Mouse (Mus musculus) CD8-positive naive resting alpha-beta T cell, adult 57 days (primary cell): ENCODE data around the gene Ino80e. TPM values are rescaled to one million over a fixed set of nuclear protein-coding genes. Genes with fewer than 3 reads are reported as not detected.

Experiments used
- total RNA-seq: library from RNA; stranded (reverse); gene quantifications from one replicate; pipeline ENCODE4 v1.2.4, GENCODE M21; 2023

The Ino80e gene
- 55.6 TPM for total RNA-seq

GRCm38 (mm10) chr7:126862147-126862784 lies at the start of gene Ino80e:
TSS of gene Ino80e (minus strand) at chr7:126862377.

DNA sequence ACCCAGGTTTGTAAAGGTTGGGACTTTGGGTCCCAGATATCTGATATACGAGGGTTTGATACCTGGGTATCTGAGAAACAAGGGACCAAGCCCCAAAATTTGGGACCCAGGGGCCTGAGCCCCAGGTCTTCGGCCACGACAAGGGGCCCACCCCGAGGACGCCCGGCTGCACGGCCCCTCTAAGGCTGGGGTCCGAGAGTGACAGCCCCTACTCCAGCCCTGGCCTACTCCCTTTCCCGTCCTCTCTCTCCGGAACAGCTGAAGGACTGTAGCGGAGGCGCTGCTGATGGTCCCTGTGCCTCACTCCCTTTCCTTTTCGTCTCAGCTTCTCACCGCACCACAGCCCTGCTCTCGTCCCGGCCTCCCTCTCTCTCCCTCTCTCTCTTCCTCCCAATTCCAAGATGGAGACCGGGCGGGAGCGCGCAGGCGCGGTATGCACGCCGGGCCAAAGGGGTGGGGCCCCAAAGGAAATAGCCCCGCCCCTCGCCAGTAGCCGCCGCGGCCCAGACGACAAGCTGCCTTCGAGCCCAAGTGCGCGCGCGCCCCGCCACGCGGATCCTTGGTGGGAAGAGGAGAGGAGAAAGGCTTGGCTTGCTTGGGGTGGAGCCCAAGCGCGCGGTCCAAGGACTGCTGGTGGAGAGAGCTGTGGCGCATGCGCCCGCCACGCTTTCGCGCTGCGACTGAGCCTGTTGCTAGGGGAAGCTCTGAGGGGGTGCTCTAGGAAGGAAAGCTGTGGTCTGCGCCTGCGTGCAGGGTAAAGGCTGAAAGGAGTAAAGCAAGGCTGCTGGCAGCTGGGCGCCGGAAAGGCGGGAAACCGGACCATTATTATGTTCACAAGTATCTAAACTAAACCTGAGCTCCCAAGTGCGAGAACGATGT lies 22.3 kb upstream of the Ino80e start, which contains the start of gene Taok2:
TSS of gene Taok2 (minus strand) at position 418 of the 879 bp plus-strand sequence.

DNA sequence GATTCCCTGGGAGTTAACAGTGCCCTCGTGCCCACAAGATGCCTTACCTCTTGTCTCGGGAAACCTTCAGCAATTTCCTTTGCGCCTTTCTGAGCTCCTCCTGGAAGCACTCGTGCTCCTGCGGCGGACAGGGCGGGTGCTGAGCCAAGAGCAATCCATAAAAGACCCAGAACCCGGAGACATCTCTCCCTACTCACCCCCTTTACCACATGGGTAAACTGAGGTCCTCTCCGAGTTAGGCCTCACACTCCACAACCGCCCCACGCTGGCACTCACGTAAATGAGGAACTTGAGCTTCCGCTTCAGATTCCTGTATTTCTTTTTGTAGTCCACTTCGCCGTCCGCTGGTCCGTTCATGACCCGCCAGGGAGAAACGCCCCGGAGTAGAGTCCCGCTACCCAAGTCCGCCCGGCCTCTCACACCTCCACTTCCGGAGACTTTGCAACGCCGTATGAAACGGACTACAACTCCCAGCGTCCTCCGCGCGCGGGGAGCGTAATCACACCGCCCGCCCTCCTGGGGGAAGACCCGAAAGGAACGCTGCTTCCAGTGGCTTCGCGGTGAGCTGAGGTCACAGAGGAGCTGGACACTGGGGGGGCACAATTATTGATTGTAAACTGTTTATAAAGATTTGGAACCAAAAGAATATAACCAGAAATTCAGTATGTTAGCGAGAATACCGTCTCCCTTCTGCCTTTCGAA lies 597 bp downstream of the Ino80e start, which contains the start of gene Hirip3:
TSS of gene Hirip3 (plus strand) at position 544 of the 702 bp plus-strand sequence.

GRCm38 (mm10) chr7:126847116-126847420 lies 15.1 kb downstream of the Ino80e start, which contains the start of gene Doc2a:
TSS of gene Doc2a (plus strand) at chr7:126847416.

DNA sequence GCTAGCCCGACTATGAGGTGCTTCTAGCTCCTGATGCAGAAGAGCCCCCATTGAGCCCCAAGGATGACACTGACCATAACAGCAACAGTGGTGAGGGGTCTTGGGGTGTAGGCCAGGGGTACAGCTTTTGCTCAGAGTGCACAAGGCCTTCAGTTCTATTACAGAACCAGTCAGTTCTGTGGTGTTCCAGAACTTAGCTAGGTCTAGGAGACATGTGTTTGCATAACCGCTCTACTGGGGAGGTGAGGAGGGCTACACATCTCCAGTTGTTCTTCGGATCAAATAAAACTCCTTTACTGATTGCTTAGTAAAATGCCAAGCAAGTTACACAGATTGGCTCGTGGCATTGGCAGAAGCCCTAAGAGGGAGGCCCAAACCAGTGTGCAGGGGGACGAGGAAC lies 30.6 kb downstream of the Ino80e start, which contains the start of gene 4930451I11Rik:
TSS of gene 4930451I11Rik (minus strand) at position 101 of the 400 bp plus-strand sequence.

Other genes with a start within 250 kb of the Ino80e start
- not detected for gene Nupr1, start 231.5 kb downstream of the Ino80e start, total RNA-seq
- gene Sgf29, start 213.1 kb downstream of the Ino80e start, total RNA-seq: 56.0 TPM
- not detected for gene Sult1a1, start 185.9 kb downstream of the Ino80e start, total RNA-seq
- 174 TPM for gene Bola2, start 167.0 kb downstream of the Ino80e start, total RNA-seq
- 7.5 TPM for gene Slx1b, start 166.6 kb downstream of the Ino80e start, total RNA-seq
- 1,247 TPM for gene Coro1a, start 154.6 kb downstream of the Ino80e start, total RNA-seq
- gene Mapk3, start 102.8 kb downstream of the Ino80e start, total RNA-seq: 42.7 TPM
- gene Gdpd3, start 96.0 kb downstream of the Ino80e start, total RNA-seq: 4.1 TPM
- 232 TPM for gene Ypel3, start 85.4 kb downstream of the Ino80e start, total RNA-seq
- gene Tbx6, start 80.9 kb downstream of the Ino80e start, total RNA-seq: 7.7 TPM
- gene Ppp4c, start 69.9 kb downstream of the Ino80e start, total RNA-seq: 228 TPM
- gene Fam57b, start 64.7 kb downstream of the Ino80e start, total RNA-seq: not detected
- not detected for gene 4930451I11Rik, start 30.7 kb downstream of the Ino80e start, total RNA-seq
- not detected for gene Doc2a, start 15.0 kb downstream of the Ino80e start, total RNA-seq
- 31.9 TPM for gene Hirip3, start 405 bp downstream of the Ino80e start, total RNA-seq
- 95.7 TPM for gene Taok2, start 22.3 kb upstream of the Ino80e start, total RNA-seq
- gene Tmem219, start 60.5 kb upstream of the Ino80e start, total RNA-seq: 26.0 TPM
- gene Kctd13, start 66.5 kb upstream of the Ino80e start, total RNA-seq: 36.8 TPM
- gene Asphd1, start 87.2 kb upstream of the Ino80e start, total RNA-seq: not detected
- gene Sez6l2, start 88.2 kb upstream of the Ino80e start, total RNA-seq: 6.5 TPM
- 125 TPM for gene Cdipt, start 113.5 kb upstream of the Ino80e start, total RNA-seq
- not detected for gene Cdiptos, start 113.7 kb upstream of the Ino80e start, total RNA-seq
- 25.6 TPM for gene Mvp, start 152.2 kb upstream of the Ino80e start, total RNA-seq
- not detected for gene Pagr1b, start 154.1 kb upstream of the Ino80e start, total RNA-seq
- 3.0 TPM for gene Pagr1a, start 155.0 kb upstream of the Ino80e start, total RNA-seq
- 43.4 TPM for gene Gm42742, start 158.7 kb upstream of the Ino80e start, total RNA-seq
- gene Prrt2, start 158.8 kb upstream of the Ino80e start, total RNA-seq: 2.1 TPM
- gene Maz, start 164.7 kb upstream of the Ino80e start, total RNA-seq: 202 TPM
- gene Kif22, start 180.1 kb upstream of the Ino80e start, total RNA-seq: 2.7 TPM
- gene Zg16, start 225.0 kb upstream of the Ino80e start, total RNA-seq: 4.4 TPM
- gene AI467606, start 229.0 kb upstream of the Ino80e start, total RNA-seq: 73.9 TPM